Mouse (Mus musculus) spleen, adult 2 months (tissue): ENCODE results near the gene Kcnk7. TPM values are rescaled to one million over a fixed set of nuclear protein-coding genes. Genes with fewer than 3 reads are reported as not detected.
A peak's percentile ranks its signal among the peaks of the same experiment; 100 is the strongest.

Experiments
- DNase-seq, 2 experiments: peaks; one replicate each; pipeline versions ENCODE4 v3.0.0 to v3.0.0-alpha.2; 2012 to 2021; ENCODE audit warnings: low spot score in 2 of 2, low read depth in 1 of 2
- H3K27ac ChIP-seq: fragments of 200-500 bp; 2 replicates; pipeline ENCODE4 v1.5.1; 2012; ENCODE audit warnings: low read length, inconsistent platforms; ENCODE audit not compliant: insufficient read depth
- H3K27me3 ChIP-seq: fragments of 200-500 bp; 2 replicates; pipeline ENCODE4 v1.6.1; 2012; ENCODE audit warnings: mild to moderate bottlenecking, moderate library complexity, low read length, inconsistent platforms; ENCODE audit not compliant: control insufficient read depth, insufficient read depth
- H3K36me3 ChIP-seq: fragments of 200-500 bp; 2 replicates; pipeline ENCODE4 v1.6.1; 2012; ENCODE audit warnings: mild to moderate bottlenecking, low read length, inconsistent platforms; ENCODE audit not compliant: control insufficient read depth, insufficient read depth
- H3K4me1 ChIP-seq: fragments of 200-500 bp; 2 replicates; pipeline ENCODE4 v1.6.1; 2011; ENCODE audit warnings: inconsistent platforms; ENCODE audit not compliant: control insufficient read depth, insufficient read depth, insufficient read length
- H3K4me3 ChIP-seq: fragments of 200-500 bp; 2 replicates; pipeline ENCODE4 v1.5.1; 2011; ENCODE audit warnings: mild to moderate bottlenecking, inconsistent platforms; ENCODE audit not compliant: insufficient read depth, insufficient read length; ENCODE audit errors: extremely low read depth
- CTCF ChIP-seq: fragments of 200-500 bp; IDR thresholded peaks from 2 replicates; pipeline ENCODE4 v1.5.1; 2011; ENCODE audit warnings: mild to moderate bottlenecking, inconsistent platforms; ENCODE audit not compliant: insufficient read depth, insufficient read length, insufficient replicate concordance; ENCODE audit errors: extremely low read depth
- POLR2A ChIP-seq: fragments of 200-500 bp; IDR thresholded peaks from 2 replicates; pipeline ENCODE4 v1.6.1; 2011; ENCODE audit warnings: low read depth, low read length, inconsistent platforms
- WGBS: fragments of 180-500 bp; shearing (Covaris S2); methylation state at CpG from one replicate; pipeline ENCODE4 v1.1.7; 2018; 5-methylcytosine and 5-hydroxymethylcytosine counted together
- polyA plus RNA-seq: library from polyadenylated mRNA; depleted of rRNA; stranded (reverse); fragments of >200 nt; gene quantifications from 2 replicates; pipeline ENCODE4 v1.2.3, GENCODE M21; 2012

Gene Kcnk7
- polyA plus RNA-seq, 1 experiment, result 0.19 TPM

- Histone ChIP-seq H3K36me3 (peaks cover 30% of the 10 kb centered on the region), H3K27ac (peak overlapping the region; percentile 30; the same call in 1 of the 2 replicates), H3K4me3 (no peak overlapping the region), H3K4me1 (peaks cover 17% of the 10 kb centered on the region; the same call in 1 of the 2 replicates), H3K27me3 (no peaks in the 10 kb centered on the region)
- TF ChIP-seq POLR2A (no peak), CTCF (no peak)
- no peak for DNase-seq
- WGBS, result 17% methylated on average over 2 of the region's 2 CpGs
Measured at GRCm38 (mm10) chr19:5713730-5714129, 9.6 kb downstream of the Kcnk7 start.

- peaks cover 17% of the 10 kb centered on the region; the same call in 1 of the 2 replicates for H3K4me1 ChIP-seq
- no peak for TF ChIP-seq CTCF
- no peak for TF ChIP-seq POLR2A
- 86% methylated on average over 43 of the region's 43 CpGs for WGBS
- no peak for DNase-seq
- no peaks in the 10 kb centered on the region for H3K27me3 ChIP-seq
- no peak overlapping the region for H3K4me3 ChIP-seq
- no peak overlapping the region for H3K27ac ChIP-seq
- peaks cover 38% of the 10 kb centered on the region for H3K36me3 ChIP-seq
Measured at GRCm38 (mm10) chr19:5715793-5716688, 11.9 kb downstream of the Kcnk7 start.

GRCm38 (mm10) chr19:5716955-5717354, 12.8 kb downstream of the Kcnk7 start:
- DNase-seq, result no peak
- no peak overlapping the region for H3K4me3 ChIP-seq
- H3K27ac ChIP-seq, result no peak overlapping the region
- H3K27me3 ChIP-seq, result no peaks in the 10 kb centered on the region
- H3K4me1 ChIP-seq, result peaks cover 13% of the 10 kb centered on the region; the same call in 1 of the 2 replicates
- TF ChIP-seq POLR2A (no peak), CTCF (no peak)
- peaks cover 47% of the 10 kb centered on the region for H3K36me3 ChIP-seq
- WGBS, result 88% methylated on average over 10 of the region's 10 CpGs

- Histone ChIP-seq H3K27ac (no peak overlapping the region), H3K4me1 (peaks cover 7% of the 10 kb centered on the region; the same call in 1 of the 2 replicates), H3K27me3 (no peaks in the 10 kb centered on the region), H3K36me3 (peaks cover 44% of the 10 kb centered on the region), H3K4me3 (no peak overlapping the region)
- TF ChIP-seq CTCF (no peak), POLR2A (no peak)
- 97% methylated on average over 6 of the region's 6 CpGs for WGBS
- DNase-seq, result no peak
Measured at GRCm38 (mm10) chr19:5721233-5721632, 17.1 kb downstream of the Kcnk7 start.

- Histone ChIP-seq H3K27ac (peak overlapping the region; percentile 1; the same call in 1 of the 2 replicates), H3K36me3 (peaks cover 40% of the 10 kb centered on the region), H3K27me3 (no peaks in the 10 kb centered on the region), H3K4me3 (no peak overlapping the region), H3K4me1 (peaks cover 15% of the 10 kb centered on the region; the same call in 1 of the 2 replicates)
- 82% methylated on average over 7 of the region's 7 CpGs for WGBS
- TF ChIP-seq POLR2A (no peak), CTCF (no peak)
- no peak for DNase-seq
Measured at GRCm38 (mm10) chr19:5722848-5723425, 18.8 kb downstream of the Kcnk7 start.

GRCm38 (mm10) chr19:5723934-5724548, 19.9 kb downstream of the Kcnk7 start:
- Histone ChIP-seq H3K27ac (peak overlapping the region; percentile 90), H3K36me3 (peaks cover 33% of the 10 kb centered on the region), H3K4me3 (peak overlapping the region; percentile 83), H3K4me1 (peaks cover 23% of the 10 kb centered on the region; the same call in 1 of the 2 replicates), H3K27me3 (no peaks in the 10 kb centered on the region)
- DNase-seq, result no peak
- 38% methylated on average over 4 of the region's 4 CpGs for WGBS
- no peak for TF ChIP-seq POLR2A
- TF ChIP-seq CTCF, result no peak
